Mouse (Mus musculus) kidney, adult 2 months (tissue): Measurements from ENCODE around the gene 4930467E23Rik.
"Not testable (repeated sequence)": the region's sequence is repeated elsewhere in the genome, so short reads cannot be mapped to it uniquely, and the experiment has no call there.

Experiments
- CTCF ChIP-seq: fragments of 200-500 bp; conservative IDR thresholded peaks from 2 replicates; pipeline ENCODE4 v1.5.1; 2011; ENCODE audit warnings: low read depth, mild to moderate bottlenecking, control low read depth, low read length, moderate library complexity, mixed read lengths; ENCODE audit not compliant: insufficient read depth, insufficient read length
- POLR2A ChIP-seq: fragments of 200-500 bp; IDR thresholded peaks from one replicate; pipeline ENCODE4 v1.6.1; 2011; ENCODE audit warnings: low read depth, low read length, control low read depth

GRCm38 (mm10) chr8:19698123-19698522, 31.3 kb upstream of the 4930467E23Rik start:
- not testable (repeated sequence) for TF ChIP-seq POLR2A, CTCF
